ENCODE assay signal across 8 mouse cellular contexts in genomic region chr11:95076536-95077111, GRCm38 (mm10). TPM values are rescaled to one million over a fixed set of nuclear protein-coding genes. Genes with fewer than 3 reads are reported as not detected.
A peak's percentile ranks its signal among the peaks of the same experiment; 100 is the strongest.
DNase-seq lines count a peak whose midpoint lies in the region; ATAC-seq and TF ChIP-seq lines count a peak whose summit lies in the region.

Itga3 (minus strand) TSS chr11:95076801.

- H3K27me3 ChIP-seq in forebrain, postnatal 0 days (ENCODE audit: insufficient read depth, low read length): peaks cover 23% of the 10 kb centered on the region; the same call in 1 of the 2 replicates
- H3K27me3 ChIP-seq in hindbrain, embryonic 10.5 days (ENCODE audit: insufficient read depth, poor library complexity, severe bottlenecking): peaks cover 69% of the 10 kb centered on the region

- peak; percentile 61; the same call in 1 of the 2 replicates for TF ChIP-seq POLR2A in lung, adult 2 months (IDR thresholded peaks at IDR 0.05; ENCODE audit: borderline replicate concordance, extremely low read depth, low read depth, low read length)

- TF ChIP-seq CTCF in forebrain, postnatal 0 days (IDR thresholded peaks at IDR 0.05; ENCODE audit: low read depth): no peak
- no peak for TF ChIP-seq CTCF in lung, adult 2 months (IDR thresholded peaks at IDR 0.05; ENCODE audit: insufficient read depth, low read length)

- H3K9ac ChIP-seq in forebrain, postnatal 0 days: peak within 1 kb of the TSS; percentile 65

- peak; percentile 94 for DNase-seq in ES-CJ7 (ENCODE audit: low read depth, low spot score)
- DNase-seq in cerebellum, adult 11 months: peak; percentile 74
- peak; percentile 55 for DNase-seq in forebrain, postnatal 0 days
- peak; percentile 68 for DNase-seq in hindbrain, embryonic 10.5 days (ENCODE audit: low spot score)
- DNase-seq in layer of hippocampus, adult 8-10 months (ENCODE audit: low spot score in 2 of 2): peak; percentile 23 to 32
- DNase-seq in lung, adult 2 months: peak; percentile 87
- peak; percentile 52 for DNase-seq in ovary, postnatal 14 days (ENCODE audit: low spot score)
- DNase-seq in urinary bladder, postnatal 25 days (ENCODE audit: low spot score): peak; percentile 60

- peak within 1 kb of the TSS; percentile 86 for H3K4me2 ChIP-seq in forebrain, postnatal 0 days (ENCODE audit: low read depth)

- peak within 1 kb of the TSS; percentile 40; the same call in 1 of the 2 replicates for H3K27ac ChIP-seq in forebrain, postnatal 0 days (ENCODE audit: low read depth, low read length)
- peak within 1 kb of the TSS; percentile 78 for H3K27ac ChIP-seq in hindbrain, embryonic 10.5 days

- peak; percentile 64 for ATAC-seq in forebrain, postnatal 0 days

- H3K4me3 ChIP-seq in forebrain, postnatal 0 days (ENCODE audit: low read depth, low read length): peak within 1 kb of the TSS; percentile 63
- peak within 1 kb of the TSS; percentile 69 for H3K4me3 ChIP-seq in hindbrain, embryonic 10.5 days
- peak within 1 kb of the TSS; percentile 80 for H3K4me3 ChIP-seq in lung, adult 2 months (replicated peaks; ENCODE audit: extremely low read depth, low read depth, low read length)

- WGBS in forebrain, postnatal 0 days: under 1% methylated on average over 45 of the region's 51 CpGs
- under 1% methylated on average over 51 of the region's 51 CpGs for WGBS in hindbrain, embryonic 10.5 days
- under 1% methylated on average over 48 of the region's 51 CpGs for WGBS in lung, adult 2 months

- no peaks in the 10 kb centered on the region for H3K4me1 ChIP-seq in forebrain, postnatal 0 days (ENCODE audit: insufficient read depth)
- peaks cover 62% of the 10 kb centered on the region for H3K4me1 ChIP-seq in hindbrain, embryonic 10.5 days (replicated peaks)
- H3K4me1 ChIP-seq in lung, adult 2 months (ENCODE audit: control insufficient read depth, insufficient read depth, low read length): peaks cover 38% of the 10 kb centered on the region

- H3K9me3 ChIP-seq in forebrain, postnatal 0 days (ENCODE audit: low read length): no peaks in the 10 kb centered on the region
- no peaks in the 10 kb centered on the region for H3K9me3 ChIP-seq in hindbrain, embryonic 10.5 days

- no peaks in the 10 kb centered on the region for H3K36me3 ChIP-seq in forebrain, postnatal 0 days (ENCODE audit: insufficient read depth)
- H3K36me3 ChIP-seq in hindbrain, embryonic 10.5 days: no peaks in the 10 kb centered on the region

RNA-seq across cellular contexts. Expression of gene Itga3, which starts in this region (rescaled TPM):
- 12.3 and 23.5 TPM in 2 replicates for total RNA-seq in forebrain, postnatal 0 days (2014; rRNA removed)
- 5.2 and 7.4 TPM in 2 replicates for polyA plus RNA-seq in forebrain, postnatal 0 days (2015; fragmentation: Nextera tagmentation; extraction: Ambion mirVana)
- 5.7 and 6.7 TPM in 2 replicates for polyA plus RNA-seq in hindbrain, embryonic 10.5 days (2016; fragmentation: Nextera tagmentation; extraction: Ambion mirVana)
- total RNA-seq in layer of hippocampus, adult 8-10 months (2022): 10 to 100 TPM; 15.0 to 19.9 (median 17.0) TPM
- polyA plus RNA-seq in lung, adult 2 months (2012; rRNA removed): 181 and 187 TPM in 2 replicates

Comparison
In these comparisons a context has a peak if more than half of its experiments do, and no peak if none do; other contexts are left out.
1. Peak in every context shown above with its lines: DNase-seq, ATAC-seq, H3K4me3 ChIP-seq and H3K27ac ChIP-seq.
2. RNA of gene Itga3 (polyA plus RNA-seq): 181 to 187 TPM in lung, adult 2 months; 5.2 to 7.4 TPM in forebrain, postnatal 0 days and 5.7 to 6.7 TPM in hindbrain, embryonic 10.5 days; every median in the first group is over 10 times any median in the second.
3. DNase-seq: peak in every context shown above with its lines; median percentile 94 in ES-CJ7; 87 in lung, adult 2 months; 74 in cerebellum, adult 11 months; 68 in hindbrain, embryonic 10.5 days; 60 in urinary bladder, postnatal 25 days; 55 in forebrain, postnatal 0 days; 52 in ovary, postnatal 14 days; 28 in layer of hippocampus, adult 8-10 months.